Mouse (Mus musculus) kidney, adult 18-20 months (tissue): Measurements from ENCODE around the gene Parvg.
A peak's percentile ranks its signal among the peaks of the same experiment; 100 is the strongest.

Source experiments
- DNase-seq: peaks from one replicate; pipeline ENCODE4 v3.0.0; 2021

Gene Parvg

DNA sequence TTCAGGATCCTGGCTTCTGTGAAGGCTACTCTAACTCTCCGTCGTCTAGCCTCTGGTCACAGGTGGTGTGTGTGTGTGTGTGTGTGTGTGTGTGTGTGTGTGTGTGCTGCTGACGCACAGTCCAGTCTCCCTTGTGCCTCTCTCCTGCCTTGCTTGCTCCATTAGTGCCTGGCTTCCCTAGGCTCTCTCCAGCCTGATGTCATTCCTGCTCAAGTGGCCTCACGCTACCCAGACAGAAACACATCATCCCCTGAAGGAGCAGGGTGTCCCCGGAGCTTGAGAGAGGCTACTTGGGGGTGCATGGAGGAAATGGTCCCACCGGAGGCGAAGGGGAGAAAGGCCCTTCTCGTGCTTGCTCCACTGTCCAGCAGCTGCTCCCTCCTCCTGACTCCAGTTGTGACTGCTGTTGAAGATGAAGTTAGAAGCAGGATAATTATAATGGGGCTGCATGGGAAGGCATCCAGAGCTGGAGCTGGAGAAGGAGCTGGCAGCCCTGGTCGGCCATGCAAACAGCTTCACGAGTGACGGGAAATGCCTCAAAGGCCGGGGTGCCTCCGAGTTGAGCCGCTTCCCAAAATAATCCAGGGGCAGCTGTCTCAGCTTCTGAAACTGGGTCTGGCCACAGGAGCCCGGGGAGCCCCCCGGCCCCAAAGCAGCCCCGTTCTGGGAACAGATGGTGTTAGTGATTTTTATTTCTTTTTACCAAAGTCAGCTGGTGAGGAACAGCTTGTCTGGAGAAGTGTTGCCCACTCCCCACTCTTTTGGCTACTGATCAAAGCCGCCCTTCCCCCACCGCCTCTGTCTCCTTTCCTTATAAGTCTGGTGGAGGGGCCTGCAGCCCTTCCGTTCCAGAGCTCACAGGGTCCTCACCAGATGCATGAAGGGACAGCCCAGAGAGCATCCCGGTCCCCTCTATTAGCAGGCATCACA lies 28.4 kb downstream of the Parvg start:
- DNase-seq, result no peak

DNA sequence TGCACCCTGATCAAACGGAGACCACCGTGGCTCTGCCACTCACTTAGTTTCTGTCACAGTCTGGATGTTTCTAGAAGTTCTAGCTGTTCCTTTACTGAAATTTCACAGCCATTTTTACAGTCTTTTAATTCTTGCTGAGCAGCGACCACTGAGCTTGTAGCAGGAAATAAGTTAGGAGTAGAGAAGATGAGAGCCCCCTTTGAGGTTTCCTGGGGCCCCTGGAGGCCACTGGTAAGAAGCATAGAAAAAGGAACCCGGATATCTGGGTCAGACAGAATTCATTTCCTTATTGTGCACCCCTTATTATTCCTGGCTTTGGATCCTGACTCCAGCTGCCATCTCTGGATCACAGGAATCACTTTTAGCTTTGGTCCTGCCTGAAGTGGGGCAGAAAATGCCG lies 31.3 kb downstream of the Parvg start:
- no peak for DNase-seq

DNA sequence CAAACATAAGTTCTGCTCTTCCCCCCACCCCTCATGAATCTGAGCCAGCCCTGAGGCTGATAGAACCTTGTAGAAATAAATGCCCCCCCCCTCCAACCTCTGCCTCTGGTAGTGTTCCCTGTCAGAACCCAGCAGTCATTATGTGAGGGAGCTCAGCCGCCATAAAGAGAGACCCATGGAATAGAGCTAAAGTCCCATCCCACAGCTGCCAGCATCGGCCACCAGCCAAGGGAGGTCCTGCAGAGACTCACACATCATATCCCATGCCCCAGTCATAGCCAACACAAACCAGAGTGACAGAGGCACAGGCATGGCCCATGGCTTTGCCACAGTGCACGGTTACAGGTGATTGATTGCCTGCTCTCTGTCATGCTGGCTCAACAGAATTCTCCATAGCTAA lies 40.9 kb downstream of the Parvg start:
- no peak for DNase-seq

DNA sequence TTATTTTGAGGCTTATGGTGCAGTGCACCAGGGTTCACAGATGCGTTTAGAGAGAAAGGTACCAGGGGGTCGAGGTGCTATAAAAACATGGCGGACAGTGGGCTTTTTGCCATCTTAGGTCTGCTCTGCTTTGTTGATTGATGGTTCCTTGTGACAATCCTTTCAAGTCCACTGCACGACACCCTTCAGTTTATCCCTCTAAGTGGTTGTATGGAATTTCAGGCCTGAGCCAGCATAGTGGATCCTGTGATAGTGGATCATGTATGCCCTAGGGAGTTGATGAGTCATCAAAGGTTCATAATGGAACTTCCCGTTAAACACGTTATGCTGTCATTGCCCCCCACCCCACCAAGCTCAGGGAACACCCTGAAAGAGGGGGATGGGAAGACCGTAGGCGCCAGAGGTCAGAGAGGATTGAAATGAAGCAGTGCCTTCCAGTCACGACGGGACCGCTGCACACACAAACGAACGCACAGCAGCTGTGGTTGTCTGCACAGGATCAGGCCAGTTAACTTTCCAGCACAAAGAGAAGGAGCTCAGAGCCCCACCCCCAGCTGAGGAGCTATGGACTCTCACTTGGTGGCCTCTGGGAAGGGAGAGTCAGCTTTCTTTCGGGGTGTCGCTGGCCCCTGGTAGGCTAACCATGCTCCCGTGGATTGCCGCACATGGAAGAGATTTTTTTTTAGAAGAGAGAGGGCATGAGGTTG lies 42.0 kb downstream of the Parvg start:
- DNase-seq, result no peak

DNA sequence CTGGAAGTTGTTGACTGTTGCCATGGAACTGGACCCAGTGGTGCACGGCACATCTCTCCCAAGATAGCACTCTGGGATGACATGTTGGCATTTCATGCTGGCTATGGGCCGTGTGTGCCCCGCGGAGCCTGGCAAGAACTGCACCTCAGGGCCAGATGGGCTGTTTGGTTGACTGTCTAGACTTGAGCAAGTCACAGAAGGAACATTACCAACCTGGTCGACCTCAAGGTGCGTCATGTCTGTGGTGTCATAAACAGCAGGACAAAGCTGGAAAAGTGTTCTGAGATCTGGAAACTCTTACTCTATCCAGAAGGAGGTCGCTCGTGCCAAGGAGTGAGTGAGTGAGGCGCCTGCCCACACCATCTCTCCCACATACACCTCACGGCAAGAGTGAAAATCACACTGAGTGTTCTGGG lies 42.8 kb downstream of the Parvg start:
- DNase-seq, result no peak

DNA sequence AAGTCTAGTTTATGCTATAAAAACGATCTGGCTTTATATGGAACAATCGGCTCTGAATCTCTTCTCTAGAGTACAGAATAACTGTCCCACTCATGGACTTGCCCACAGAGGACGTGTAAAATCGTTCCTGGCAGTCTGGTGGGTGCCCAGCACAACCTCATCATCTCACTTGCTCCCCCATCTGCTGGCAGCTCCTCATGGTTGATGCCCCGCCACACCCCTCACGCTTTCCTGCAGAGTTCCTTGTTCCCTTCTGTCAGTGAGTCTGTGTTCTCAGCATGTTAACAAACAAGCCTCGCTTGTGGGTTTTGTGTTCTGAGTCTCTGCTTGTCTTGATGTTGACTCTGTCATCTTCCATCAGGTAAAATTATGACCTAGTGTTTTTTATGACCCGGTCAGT lies 43.6 kb downstream of the Parvg start:
- DNase-seq, result no peak

DNA sequence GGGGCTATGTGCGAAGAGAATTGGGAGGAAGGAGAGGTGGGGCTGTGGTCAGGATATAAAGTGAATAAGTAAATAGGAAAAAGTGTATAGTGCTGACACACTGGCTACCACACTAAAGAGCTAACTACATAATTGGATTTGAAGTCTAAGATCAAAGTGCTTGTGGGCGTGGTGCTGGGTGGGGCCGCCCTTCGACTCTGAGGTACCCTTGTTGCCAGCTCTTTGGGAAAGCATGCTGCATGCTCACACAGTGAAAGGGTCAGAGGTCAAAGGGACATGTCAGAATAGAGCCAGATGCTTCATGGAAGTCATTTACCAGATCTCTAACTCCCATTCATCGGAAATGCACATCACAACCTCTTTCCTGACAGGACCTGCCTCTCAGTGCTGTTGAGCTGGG lies 49.0 kb downstream of the Parvg start:
- no peak for DNase-seq

DNA sequence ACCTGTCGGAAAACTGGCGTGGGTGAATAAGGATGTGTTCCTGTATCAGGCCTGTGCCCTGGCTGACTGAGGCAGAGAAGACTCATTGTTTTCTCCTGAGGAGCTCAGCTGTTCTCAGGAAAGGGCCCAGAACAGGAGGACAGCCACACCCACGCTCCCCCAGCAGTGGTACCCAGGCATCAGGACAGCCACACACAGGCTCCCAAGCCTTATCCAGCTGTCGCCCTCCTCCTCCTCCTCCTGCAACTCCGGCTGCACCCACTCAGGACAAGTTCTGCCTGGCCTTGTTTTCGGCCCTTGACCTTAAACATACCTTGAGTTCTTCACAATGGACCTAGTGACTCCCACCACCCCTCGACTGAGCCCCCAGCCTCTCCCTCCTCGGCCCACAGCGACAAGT lies 54.9 kb downstream of the Parvg start:
- DNase-seq, result no peak

DNA sequence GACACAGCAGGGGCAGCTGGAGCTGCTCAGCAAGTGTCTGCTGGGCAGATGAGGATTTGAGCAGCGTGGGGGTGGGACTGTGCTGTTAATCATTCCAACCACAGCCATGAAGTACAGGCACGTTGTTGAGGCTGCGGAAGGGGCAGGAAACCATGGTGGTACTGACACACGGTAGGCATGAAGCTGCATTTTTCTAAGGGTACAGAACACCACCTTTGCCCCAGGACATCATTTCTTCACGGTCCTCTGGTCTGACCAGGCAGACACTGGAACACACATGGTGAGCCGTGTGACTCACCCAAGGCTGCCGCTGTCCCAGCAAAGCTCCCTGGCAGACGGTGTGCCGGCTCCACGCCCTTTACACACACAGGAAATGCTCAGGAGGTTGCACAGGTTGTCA lies 56.4 kb downstream of the Parvg start:
- peak; percentile 42 for DNase-seq

DNA sequence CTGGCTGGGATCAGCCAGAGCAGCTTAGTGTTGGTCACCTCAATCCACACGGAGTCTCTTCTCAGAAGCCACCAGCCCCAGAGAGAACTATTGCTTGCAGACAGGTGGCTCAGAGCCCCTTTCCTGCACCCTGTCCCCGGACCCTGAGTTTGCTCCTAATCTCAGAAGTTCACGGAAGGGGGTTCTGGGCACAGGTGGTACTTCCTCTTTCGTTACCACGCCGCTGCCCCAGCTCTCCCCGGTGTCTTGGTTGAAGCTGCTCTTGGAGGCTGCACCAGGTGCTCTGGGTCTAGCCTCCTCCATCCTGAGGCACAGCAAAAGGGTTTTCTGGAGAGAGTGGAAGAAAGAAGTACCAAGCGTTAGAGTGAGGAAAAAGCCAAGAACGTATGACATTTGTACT lies 60.2 kb downstream of the Parvg start:
- no peak for DNase-seq

DNA sequence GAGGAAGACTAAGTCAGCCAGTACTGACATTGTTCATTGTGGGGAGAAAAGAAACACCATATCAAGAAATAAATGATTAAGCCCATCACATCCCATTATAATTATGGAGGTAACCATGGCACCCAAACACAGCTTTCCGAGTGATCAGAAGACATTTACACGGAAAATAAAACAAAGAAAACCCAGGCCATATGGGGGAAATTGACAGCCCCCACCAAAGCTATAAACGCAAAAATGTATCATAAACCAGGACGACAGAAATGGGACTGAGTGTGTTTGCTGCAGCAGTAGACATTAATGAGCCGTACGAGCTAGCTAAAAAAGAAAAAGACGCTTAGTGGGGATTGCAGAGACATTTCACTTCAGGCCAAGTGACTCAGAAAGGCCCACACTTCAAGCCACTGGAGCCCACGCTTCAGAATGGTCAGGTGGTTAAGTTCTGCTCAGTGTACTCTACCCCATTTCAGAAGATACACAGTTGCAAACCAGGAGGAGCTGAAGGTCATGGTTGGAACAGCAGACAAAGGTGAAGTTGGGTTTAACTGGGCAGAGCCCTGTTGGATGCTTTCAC lies 62.3 kb downstream of the Parvg start:
- no peak for DNase-seq

DNA sequence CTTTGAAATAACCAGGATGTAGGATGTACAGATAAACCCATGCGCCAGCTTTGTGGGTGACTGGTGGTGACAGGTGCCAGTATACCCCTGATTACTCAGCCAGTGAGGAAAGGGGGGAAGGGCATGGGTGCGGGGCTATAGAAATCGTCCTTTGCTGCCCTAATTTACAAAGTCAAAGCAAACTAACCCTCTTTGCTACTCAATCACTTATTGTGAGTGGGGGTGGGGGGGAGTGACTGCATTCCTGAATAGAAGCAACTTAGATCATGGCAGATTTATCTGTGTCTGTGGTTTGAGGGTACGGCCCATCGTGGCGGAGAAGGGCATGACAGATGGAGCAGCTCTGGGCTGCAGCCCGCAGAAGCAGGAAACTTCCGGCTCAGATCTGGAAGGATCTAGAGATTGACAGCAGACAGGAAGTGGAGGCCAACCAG lies 64.9 kb downstream of the Parvg start:
- DNase-seq, result no peak

DNA sequence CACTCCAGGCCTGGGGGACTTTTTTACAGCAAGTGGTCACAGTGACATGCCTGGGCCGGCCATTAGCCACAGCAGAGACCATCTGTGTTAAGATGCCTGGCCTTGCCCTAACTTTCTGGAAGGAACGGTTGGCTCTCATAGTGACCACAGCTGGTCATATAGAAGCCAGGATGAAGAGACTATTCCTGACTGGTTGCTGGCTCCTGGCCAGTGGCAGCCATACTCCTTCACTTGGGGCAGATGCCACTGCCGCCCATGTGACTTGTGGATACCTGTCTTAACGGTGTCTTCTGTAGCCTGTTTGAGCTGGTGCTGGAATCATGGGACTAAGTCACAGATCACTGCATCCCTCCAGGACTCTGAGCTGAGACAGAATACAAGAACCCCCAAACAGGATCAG lies 68.3 kb downstream of the Parvg start:
- no peak for DNase-seq
